Mouse (Mus musculus): ENCODE data around the gene Phactr3. TPM values are rescaled to one million over a fixed set of nuclear protein-coding genes. Genes with fewer than 3 reads are reported as not detected.
A peak's percentile ranks its signal among the peaks of the same experiment; 100 is the strongest.

Phactr3 gene
- total RNA-seq, 2 experiments from 2014 or later = 163 to 164 TPM

DNA sequence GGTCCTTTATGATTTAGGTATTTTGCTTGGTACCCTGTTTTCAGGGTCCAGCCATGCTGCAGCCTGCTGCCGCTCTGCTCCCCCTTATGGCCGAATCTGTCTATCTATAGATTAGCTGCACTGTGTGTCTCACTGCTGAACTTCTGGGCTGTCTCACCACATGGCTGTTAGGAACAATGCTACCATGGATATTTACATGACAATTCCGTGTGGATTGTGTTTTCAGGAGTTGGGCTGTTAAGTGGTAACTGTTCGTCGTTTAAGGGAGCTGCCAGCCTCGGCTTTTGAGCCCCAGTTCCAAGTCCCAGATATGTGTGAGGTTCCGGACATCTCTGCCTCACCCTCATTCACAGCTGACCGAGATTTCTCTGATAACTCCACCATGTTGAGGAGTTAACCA is 122.1 kb downstream of the Phactr3 start:
- DNase-seq (ENCODE audit: low spot score in 2 of 2) = no peak
- intact Hi-C loops (cut with DNase I) = no loop called here

DNA sequence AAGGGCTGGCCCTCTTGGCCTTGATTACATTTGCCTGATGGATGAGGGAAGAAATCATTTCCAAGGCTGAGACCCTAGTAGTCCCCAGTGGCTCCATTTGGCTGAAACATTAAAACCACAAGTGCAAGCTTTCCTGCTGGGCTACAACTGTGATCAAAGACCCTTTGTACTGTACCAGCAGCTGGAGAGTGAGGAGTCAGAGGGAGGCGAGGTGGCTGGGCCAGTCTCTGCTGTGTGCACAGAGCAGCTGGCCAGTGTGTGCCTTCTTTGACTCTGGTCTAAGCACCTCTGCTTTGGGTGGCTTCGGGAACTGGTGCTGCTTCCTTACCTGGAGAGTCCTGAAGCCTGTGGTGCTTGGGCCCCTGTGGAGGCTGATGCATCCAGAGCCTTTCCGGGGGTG is 122.6 kb downstream of the Phactr3 start:
- no peak for DNase-seq (ENCODE audit: low spot score in 2 of 2)
- intact Hi-C loops (cut with DNase I) = no loop called here

DNA sequence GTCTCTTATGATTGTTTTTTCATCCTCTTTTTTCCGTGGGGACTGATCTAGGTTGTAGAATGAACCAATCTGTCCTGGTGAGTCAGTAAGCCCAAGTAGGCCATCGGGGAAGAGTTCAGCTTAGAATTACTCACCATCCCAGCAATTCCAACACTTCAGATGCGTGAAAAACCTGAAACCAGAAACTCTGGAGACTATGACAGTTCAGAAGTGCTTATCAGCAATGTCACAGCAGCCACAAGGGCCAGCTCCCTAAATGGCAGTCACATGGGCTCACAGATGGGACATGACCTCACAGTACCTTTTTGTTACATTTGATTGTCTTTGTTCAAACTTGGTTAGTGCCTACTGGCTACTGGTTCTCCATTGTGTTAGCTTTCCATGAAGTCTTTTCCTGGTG is 124.2 kb downstream of the Phactr3 start:
- intact Hi-C loops (cut with DNase I) = loop anchor here (1.0 kb wide), 1 partner anchor 51 kb away; no protein-coding TSS in a partner anchor
- no peak for DNase-seq (ENCODE audit: low spot score in 2 of 2)

DNA sequence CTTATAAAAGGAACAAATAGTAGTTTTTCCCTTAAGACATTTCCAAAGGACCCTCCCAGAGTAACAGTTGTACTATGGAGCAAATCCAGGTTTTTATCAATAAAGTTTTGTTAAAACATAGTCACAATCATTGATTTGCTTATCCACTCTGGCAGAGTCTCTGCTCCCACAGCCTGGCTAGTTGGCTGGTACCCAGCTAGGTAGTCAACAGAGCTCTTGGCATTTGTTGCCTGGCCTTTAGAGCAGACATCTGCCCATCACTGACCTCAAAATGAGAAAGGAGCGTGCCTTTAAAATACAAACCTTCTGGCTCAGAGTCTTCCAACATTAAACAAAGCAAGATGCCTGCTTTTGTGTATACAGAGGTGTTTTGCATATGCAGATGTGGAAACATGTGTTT is 126.1 kb downstream of the Phactr3 start:
- no peak for DNase-seq (ENCODE audit: low spot score in 2 of 2)
- intact Hi-C loops (cut with DNase I) = no loop called here

DNA sequence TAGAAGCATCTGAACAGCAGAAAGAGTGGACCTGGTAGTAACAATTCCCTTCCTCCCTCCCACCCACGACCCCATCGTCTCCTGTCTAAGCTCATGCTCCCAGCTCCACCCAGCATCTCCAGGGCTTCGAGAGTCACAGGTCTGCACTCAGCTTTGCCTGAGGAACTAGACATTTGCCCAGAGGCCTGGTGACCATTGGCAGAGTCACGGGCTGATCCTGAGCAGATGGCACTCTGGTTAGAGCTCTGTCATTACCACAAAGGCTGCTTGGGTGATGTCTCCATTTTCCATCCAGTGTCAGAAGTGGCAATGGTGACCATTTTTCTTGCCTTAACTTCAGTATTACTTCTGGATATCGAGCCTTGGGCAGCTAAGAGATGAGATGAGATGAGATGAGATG is 127.1 kb downstream of the Phactr3 start:
- intact Hi-C loops (cut with DNase I) = no loop called here
- DNase-seq (ENCODE audit: low spot score in 2 of 2) = no peak

DNA sequence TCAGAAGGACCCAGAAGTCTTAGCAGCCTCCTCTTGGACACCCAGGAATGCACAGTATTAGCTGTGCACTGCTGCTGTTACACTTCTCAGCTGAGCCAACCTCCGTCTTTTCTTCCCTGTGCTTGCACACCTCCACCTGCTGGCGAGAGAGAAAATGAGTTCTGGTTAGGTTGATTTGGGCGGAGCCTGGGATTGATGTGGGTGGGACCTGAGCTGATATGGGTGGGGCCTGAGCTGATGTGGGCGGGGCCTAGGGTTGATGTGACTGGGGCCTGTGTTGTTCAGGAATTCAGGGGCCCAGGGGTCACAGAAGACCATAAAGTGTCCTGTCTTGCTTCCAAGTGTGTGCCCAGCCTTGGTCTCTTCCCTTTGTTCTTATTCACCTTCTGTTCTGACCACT is 128.0 kb downstream of the Phactr3 start:
- intact Hi-C loops (cut with DNase I) = no loop called here
- DNase-seq (ENCODE audit: low spot score in 2 of 2) = no peak

DNA sequence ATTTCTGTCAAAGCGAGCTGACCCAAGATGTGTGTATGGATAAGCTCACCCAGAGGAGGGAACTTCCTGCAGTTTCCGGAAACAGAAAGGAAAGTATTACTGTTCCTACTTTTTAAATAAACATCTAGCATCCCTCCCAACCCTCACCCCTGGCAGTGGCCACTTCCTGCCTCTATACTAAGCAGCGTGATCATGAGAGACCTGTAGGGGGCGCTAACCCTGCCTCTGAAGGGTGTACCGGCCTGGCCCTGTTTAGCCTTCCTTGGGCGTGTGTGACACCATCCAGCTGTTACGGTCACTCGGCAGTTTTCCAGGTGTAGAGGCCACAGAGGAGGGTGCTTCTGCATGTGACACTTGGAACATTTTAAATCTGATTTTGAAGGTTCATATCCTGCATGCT is 128.5 kb downstream of the Phactr3 start:
- DNase-seq (ENCODE audit: low spot score in 2 of 2) = no peak
- intact Hi-C loops (cut with DNase I) = no loop called here

DNA sequence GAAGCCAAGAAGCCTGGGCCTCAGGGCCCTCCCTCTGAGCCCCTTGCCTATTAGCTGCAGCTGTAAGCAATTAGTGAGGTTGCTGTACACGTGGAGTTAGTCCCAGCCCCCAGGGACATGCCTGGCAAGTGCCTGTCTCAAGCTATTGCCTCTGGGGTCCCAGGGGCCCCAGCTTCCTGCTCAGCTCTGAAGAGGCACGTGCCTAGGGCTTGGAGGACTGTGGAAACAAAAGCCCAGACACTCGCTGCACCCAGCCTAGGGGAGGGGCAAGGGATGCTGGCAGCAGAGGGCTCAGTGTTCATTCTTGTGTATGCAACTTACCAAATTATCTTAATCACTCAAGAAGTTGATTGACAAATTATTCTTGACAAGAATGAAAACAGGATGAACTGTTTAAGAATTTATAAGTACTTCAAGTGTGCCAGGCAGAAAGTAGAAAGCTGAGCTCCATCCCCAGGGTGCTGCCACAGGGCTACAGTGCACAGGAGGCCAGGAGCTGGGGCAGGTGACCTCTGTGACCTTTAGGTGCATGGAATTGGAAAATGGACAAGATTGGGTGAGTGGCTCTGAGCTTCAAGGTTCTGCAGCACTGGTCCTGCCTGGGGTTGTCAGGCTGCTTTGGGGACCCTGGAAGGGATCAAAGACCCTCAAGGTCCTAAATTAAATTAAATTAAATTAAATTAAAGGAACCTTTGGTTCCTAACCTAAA is 138.5 kb downstream of the Phactr3 start:
- DNase-seq (ENCODE audit: low spot score in 2 of 2) = no peak
- intact Hi-C loops (cut with DNase I) = no loop called here

DNA sequence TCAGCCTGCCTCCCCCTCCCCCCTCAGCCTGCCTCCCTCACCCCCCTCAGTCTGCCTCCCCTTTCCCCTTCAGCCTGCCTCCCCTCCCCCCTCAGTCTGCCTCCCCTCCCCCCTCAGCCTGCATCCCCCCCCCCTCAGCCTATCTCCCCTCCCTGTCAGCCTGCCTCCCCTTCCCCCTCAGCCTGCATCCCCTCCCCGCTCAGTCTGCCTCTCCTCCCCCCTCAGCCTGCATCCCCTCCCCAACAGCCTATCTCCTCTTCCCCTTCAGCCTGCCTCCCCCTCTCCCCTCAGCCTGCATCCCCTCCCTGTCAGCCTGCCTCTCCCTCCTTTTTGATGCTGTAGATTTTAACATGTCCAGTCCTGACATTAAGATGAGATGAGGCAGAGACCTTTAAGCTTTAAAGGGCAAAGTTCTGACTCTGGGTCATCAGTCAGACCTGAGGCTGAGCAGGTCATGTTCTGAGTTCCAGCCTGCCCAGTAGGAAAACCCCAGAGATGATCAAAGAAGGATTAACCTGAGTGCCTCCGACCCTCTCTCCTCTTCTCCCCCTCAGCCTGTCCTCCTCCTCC is 139.3 kb downstream of the Phactr3 start:
- intact Hi-C loops (cut with DNase I) = no loop called here

DNA sequence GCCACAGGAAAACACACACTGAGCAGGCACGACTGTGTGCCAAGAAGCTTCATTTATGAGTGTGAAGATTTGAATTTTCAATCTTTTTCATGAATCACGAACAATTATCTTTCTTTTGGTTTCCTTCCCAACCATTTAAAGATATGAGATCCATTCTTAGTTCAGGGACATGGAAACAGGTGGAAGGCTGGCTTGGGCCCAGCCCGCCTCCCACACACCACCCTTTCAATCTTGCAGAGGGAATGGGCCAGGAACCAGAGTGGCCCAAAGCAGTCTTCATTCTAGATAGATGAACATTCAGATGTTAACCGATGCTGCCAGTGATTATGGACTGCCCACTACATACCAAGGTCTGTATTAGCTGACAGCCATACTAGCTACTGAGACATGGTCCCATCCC is 144.3 kb downstream of the Phactr3 start:
- intact Hi-C loops (cut with DNase I) = loop anchor here (5.0 kb wide), 1 partner anchor 56 kb away; no protein-coding TSS in a partner anchor
- DNase-seq (ENCODE audit: low spot score in 2 of 2) = peak; percentile 36 to 60

More for the DNA sequence above, 139.3 kb downstream of the Phactr3 start:
- no peak for DNase-seq (ENCODE audit: low spot score in 2 of 2)

DNA sequence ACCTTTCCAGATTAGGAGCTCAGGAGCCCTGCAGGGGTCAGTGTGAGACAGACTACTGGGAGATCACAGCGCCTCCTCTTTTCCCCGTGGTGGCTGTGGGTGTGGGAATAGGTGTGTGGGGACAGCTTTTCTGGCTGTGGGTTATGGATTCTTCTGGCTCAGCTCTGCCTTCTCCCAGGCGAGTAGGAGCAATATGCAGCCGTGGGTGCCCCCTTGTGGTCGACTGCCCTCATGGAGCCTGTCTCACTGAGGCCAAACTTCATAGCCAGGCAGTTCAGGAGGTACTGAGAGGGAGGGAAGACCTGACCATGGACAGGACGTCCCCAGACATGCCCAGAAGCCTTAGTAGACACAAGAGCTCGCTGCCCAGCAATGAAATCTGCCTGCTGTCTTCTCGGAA is 145.6 kb downstream of the Phactr3 start:
- intact Hi-C loops (cut with DNase I) = loop anchor here (1.0 to 5.0 kb wide), 2 partner anchors 57 to 127 kb away; no protein-coding TSS in a partner anchor
- peak; percentile 89 to 91 for DNase-seq (ENCODE audit: low spot score in 2 of 2)

DNA sequence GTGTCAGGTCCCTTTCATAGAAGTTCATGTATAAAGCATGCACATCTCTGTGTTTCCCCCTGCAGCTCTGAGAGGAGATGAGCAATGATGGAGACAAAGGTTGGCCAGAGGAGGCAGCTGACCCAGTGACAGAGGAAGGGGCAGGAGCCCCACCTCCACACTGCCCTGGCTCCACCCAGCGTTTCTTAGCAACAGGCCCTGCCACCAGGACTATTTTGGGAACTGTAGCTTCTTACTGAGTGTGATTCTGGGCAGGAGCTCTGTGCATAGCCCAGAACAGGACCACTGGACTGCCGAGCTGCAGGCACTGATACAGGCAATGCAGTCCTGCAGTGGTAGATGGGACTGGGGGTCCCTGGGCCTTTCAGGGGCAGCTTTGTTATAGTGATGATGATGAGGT is 146.7 kb downstream of the Phactr3 start:
- intact Hi-C loops (cut with DNase I) = no loop called here
- peak; percentile 44 to 49 for DNase-seq (ENCODE audit: low spot score in 2 of 2)

DNA sequence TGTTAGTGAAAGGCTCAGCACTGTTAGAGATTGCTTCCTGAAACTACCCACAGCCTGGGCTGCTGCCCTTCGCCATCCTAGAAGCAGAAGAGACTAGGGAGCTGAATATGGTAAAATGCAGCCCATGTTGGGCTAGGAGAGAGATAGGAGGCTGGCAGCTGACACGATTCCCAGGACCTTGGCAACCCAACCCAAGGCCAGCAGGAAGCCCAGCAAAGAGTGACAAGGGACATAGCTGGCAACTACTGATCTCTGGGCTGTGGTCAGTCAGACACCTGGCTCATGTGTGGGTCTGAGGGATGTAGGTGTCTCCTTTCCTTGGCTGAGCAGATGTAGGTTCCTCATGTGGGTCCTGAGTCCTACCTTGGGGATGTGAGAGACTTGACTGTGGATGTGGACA is 152.0 kb downstream of the Phactr3 start:
- no peak for DNase-seq (ENCODE audit: low spot score in 2 of 2)
- intact Hi-C loops (cut with DNase I) = no loop called here

DNA sequence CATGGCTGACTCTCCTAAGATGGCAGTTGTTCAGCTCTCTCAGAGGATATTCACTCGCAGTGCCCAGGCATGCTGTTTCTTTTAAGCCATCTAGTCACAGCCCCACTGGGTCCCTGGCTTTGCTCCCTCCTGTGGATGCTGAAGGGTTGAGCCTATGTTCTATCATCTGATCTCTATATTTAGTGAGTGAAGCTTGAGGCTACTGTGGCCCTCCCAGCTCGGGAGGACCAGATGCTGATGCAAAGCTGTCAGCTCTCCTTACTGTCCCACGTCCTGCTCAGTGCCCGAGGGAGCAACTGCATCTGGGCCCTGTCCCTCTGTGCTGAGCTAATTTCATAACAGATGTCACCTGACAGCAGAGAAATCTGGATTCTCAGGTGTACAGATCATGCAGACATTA is 153.6 kb downstream of the Phactr3 start:
- no peak for DNase-seq (ENCODE audit: low spot score in 2 of 2)
- intact Hi-C loops (cut with DNase I) = no loop called here

DNA sequence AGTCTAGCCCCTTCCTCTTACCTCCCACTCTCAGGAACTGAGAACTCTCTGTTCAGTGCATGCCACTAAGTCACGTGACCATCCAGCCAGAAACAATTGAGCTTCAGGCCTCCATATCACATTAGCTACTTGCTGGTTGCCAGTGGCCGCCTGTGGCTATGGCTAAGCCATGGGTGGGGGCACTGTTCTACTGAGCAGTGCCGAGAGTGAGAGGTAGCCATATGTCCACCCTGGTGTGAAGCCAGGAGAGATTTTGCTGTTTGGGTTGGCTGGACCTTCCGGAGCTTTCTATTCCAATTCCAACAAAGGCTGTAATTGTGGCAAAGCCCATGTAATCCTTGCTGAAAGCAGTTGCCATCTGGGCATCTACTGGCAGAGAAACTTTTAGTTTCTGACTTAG is 155.4 kb downstream of the Phactr3 start:
- no peak for DNase-seq (ENCODE audit: low spot score in 2 of 2)
- intact Hi-C loops (cut with DNase I) = no loop called here

DNA sequence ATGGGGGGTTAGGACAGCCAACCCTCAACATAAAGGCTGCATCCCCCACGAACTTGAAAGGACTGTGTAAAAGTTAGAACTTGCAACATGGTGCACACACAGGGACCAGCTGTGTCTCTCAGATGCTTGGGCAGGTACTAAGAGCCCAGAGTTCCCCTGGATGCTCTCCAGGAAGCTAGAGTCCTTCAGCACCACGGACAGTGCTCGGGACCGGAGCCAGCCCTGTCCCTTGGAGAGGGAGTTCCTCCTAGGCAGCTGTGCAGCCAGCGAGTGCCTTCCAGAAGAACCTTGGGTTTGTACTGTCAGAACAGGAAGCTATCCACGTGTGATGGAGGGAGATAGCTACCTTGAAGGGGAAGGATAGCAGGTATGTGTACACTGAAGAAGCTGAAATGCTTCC is 158.4 kb downstream of the Phactr3 start:
- DNase-seq (ENCODE audit: low spot score in 2 of 2) = no peak

DNA sequence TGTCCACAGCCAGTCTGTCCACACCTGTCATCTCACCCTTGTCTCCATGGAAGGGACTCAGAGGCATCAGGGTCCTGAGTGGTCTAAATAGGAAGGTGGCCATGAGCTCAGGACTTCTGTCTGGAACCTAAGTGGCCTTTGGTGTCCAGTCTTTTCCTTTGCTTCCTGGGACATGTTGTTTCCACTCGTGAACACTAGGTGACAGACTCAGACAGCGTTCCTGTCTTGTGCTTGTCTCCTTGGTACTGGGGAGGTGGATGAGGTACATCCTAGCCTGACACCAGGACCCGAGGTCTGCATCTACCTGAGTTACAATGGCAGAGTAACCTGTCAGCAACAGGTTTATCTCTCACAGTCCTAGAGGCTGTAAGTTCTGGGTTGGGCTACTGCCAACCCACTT is 162.4 kb downstream of the Phactr3 start:
- intact Hi-C loops (cut with DNase I) = no loop called here
- no peak for DNase-seq (ENCODE audit: low spot score in 2 of 2)

More for the DNA sequence above, 158.4 kb downstream of the Phactr3 start:
- intact Hi-C loops (cut with DNase I) = no loop called here

DNA sequence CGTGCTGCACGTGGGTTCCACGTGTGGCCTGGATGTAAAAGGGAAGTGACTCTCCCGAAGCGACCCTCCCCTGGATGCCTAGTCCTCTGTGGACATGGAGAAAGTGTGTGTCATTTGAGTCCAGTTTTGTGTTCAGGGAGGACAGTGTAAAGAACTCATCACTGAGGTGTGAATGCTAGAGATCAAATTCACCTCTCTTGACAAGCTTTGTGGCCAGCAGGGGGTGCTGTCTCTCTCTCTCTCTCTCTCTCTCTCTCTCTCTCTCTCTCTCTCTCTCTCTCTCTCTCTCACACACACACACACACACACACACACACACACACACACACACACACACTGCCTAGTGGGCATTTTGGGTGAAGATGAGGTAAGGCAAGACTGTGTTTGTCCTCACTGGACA is 168.5 kb downstream of the Phactr3 start:
- intact Hi-C loops (cut with DNase I) = loop anchor here (2.0 kb wide), 1 partner anchor 52 kb away; no protein-coding TSS in a partner anchor

DNA sequence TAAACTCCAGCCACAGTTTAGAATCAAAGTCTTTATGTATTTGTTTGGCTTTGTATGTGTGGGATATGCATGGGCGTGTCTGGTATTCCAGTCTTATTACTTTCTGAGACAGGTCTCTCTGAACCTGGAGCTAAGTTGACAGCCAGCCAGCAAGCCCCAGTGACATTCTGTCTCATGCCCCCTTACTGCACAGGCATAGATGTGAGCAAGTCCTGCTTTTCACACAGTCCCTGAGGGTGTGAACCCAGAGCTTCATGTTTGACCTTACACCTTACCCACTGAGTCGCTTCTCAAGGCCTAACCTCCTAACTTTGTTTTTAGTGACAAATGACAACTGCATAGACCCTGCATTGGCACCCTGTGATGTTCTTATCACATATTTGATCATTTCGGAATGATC is 169.9 kb downstream of the Phactr3 start:
- DNase-seq (ENCODE audit: low spot score in 2 of 2) = no peak

More for the DNA sequence above, 168.5 kb downstream of the Phactr3 start:
- peak in 1 of 2 experiments; percentile 43 for DNase-seq (ENCODE audit: low spot score in 2 of 2)

DNA sequence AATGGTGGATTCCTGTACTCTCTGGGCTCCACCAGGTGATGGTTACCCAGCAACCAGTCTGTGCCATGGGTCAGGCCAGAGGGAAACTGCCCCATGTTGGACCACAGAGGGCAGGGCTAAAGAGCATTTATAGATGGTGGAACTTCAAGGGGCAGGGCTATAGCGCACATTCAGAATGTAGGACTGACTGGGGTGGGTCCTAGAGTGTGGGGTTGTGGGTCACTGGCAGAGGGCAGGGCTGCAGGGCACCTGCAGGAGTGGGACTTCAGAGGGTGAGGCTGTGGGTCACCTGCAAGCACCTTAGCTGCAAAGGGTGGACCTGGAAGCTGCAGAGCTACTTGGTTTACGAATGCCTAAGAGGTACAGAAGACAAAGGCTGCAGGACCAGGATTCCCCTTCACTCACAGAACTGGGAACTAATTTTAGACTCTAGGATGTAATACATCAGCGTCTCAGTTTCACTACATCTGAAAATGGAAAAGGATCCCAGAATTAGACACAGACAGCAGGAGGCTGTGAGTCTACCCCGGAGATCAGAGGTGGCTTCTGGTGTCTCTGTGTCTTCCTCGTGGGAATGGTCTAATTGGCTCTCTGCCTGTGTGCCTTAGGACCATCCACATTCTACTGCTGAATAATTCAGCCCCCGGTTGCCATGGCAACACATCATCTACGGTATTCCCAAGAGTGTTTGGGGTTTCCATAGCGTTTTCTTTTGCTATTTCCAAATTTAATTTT is 184.8 kb downstream of the Phactr3 start:
- intact Hi-C loops (cut with DNase I) = no loop called here
- peak; percentile 47 to 54 for DNase-seq (ENCODE audit: low spot score in 2 of 2)

More for the DNA sequence above, 169.9 kb downstream of the Phactr3 start:
- intact Hi-C loops (cut with DNase I) = no loop called here

DNA sequence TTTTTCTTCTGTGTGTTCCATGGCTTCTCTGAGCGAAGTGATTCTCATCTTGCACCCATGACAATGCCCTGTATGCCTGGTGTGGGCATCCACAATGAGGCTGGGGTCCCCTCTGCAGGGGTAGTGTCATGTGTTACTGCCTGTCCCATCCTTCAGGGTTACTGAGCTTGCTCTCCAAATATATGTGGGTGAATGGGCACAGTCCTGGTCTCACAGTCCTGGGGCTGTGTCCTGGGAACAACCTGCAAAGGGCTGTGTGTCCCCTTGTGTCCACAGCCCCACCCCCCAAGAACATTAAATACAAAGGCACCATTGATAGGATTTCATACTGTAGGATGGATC is 185.4 kb downstream of the Phactr3 start:
- intact Hi-C loops (cut with DNase I) = no loop called here
- DNase-seq (ENCODE audit: low spot score in 2 of 2) = no peak
